Mouse (Mus musculus) urinary bladder, postnatal 4 days (tissue): ENCODE measurements around the gene AI661453.

ENCODE experiments used
- DNase-seq, 2 experiments: peaks; one replicate each; pipeline ENCODE4 v3.0.0; 2021 to 2022; ENCODE audit warnings: low spot score in 2 of 2

Gene AI661453

GRCm38 (mm10) chr17:47465016-47465415 lies 28.6 kb downstream of the AI661453 start:
- DNase-seq, result no peak

GRCm38 (mm10) chr17:47466284-47466683 lies 29.9 kb downstream of the AI661453 start:
- DNase-seq, result no peak

- DNase-seq, result no peak
Observed at GRCm38 (mm10) chr17:47467659-47468058, 31.2 kb downstream of the AI661453 start.

GRCm38 (mm10) chr17:47468063-47468462 lies 31.6 kb downstream of the AI661453 start:
- no peak for DNase-seq

- no peak for DNase-seq
Observed at GRCm38 (mm10) chr17:47468466-47468865, 32.1 kb downstream of the AI661453 start.

GRCm38 (mm10) chr17:47469642-47470041 lies 33.2 kb downstream of the AI661453 start:
- DNase-seq, result no peak

GRCm38 (mm10) chr17:47470121-47470520 lies 33.7 kb downstream of the AI661453 start:
- DNase-seq, result no peak

GRCm38 (mm10) chr17:47470686-47471085 lies 34.3 kb downstream of the AI661453 start:
- no peak for DNase-seq

- no peak for DNase-seq
Observed at GRCm38 (mm10) chr17:47472435-47473350, 36.3 kb downstream of the AI661453 start.

GRCm38 (mm10) chr17:47473434-47473974 lies 37.1 kb downstream of the AI661453 start:
- DNase-seq, result no peak

- DNase-seq, result no peak
Observed at GRCm38 (mm10) chr17:47474250-47474649, 37.8 kb downstream of the AI661453 start.

GRCm38 (mm10) chr17:47475181-47475580 lies 38.8 kb downstream of the AI661453 start:
- DNase-seq, result no peak

GRCm38 (mm10) chr17:47475714-47476113 lies 39.3 kb downstream of the AI661453 start:
- DNase-seq, result no peak

GRCm38 (mm10) chr17:47479887-47480286 lies 43.5 kb downstream of the AI661453 start:
- no peak for DNase-seq

- peak; percentile 48 to 80 for DNase-seq
Observed at GRCm38 (mm10) chr17:47482401-47482800, 46.0 kb downstream of the AI661453 start.

- peak in 1 of 2 experiments; percentile 56 for DNase-seq
Observed at GRCm38 (mm10) chr17:47484241-47484921, 48.0 kb downstream of the AI661453 start.

GRCm38 (mm10) chr17:47484993-47485392 lies 48.6 kb downstream of the AI661453 start:
- peak in 1 of 2 experiments; percentile 55 for DNase-seq

GRCm38 (mm10) chr17:47485791-47486190 lies 49.4 kb downstream of the AI661453 start:
- DNase-seq, result peak in 1 of 2 experiments; percentile 60

GRCm38 (mm10) chr17:47490791-47491190 lies 54.4 kb downstream of the AI661453 start:
- no peak for DNase-seq

- no peak for DNase-seq
Observed at GRCm38 (mm10) chr17:47492731-47493130, 56.3 kb downstream of the AI661453 start.

- DNase-seq, result no peak
Observed at GRCm38 (mm10) chr17:47493653-47494052, 57.2 kb downstream of the AI661453 start.

GRCm38 (mm10) chr17:47494132-47494531 lies 57.7 kb downstream of the AI661453 start:
- DNase-seq, result no peak
